Mouse (Mus musculus) lung, postnatal 10 days (tissue): ENCODE measurements around the gene Phf1.
"Not testable (repeated sequence)": the region's sequence is repeated elsewhere in the genome, so short reads cannot be mapped to it uniquely, and the experiment has no call there.

Experiments
- DNase-seq: peaks from one replicate; pipeline ENCODE4 v3.0.0; 2021

Gene Phf1

GRCm38 (mm10) chr17:26932839-26933398, at the start of gene Phf1:
TSS of gene Phf1 (plus strand) at chr17:26933052.
- peak; percentile 97 for DNase-seq

DNA sequence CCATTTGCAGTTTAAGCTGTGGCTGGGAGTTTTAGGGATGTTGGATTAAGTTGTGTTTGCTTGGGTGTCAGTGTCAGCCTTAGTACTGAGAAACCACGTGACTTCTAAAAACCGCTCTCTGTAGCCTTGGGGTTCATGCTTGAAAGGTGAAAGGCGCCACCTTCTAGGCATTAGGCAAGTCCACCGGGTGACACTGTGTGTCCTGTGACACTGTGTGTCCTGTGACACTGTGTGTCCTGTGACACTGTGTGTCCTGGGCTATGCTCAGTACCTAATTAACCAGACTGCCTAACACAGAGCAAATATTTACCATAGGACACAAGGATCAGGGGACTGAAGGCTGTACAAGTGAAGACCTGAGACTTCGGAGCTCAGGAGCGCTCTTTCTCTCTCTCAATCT, 49.3 kb upstream of the Phf1 start:
- DNase-seq = no peak

GRCm38 (mm10) chr17:26884995-26885926, 47.6 kb upstream of the Phf1 start:
- peak; percentile 92 for DNase-seq

DNA sequence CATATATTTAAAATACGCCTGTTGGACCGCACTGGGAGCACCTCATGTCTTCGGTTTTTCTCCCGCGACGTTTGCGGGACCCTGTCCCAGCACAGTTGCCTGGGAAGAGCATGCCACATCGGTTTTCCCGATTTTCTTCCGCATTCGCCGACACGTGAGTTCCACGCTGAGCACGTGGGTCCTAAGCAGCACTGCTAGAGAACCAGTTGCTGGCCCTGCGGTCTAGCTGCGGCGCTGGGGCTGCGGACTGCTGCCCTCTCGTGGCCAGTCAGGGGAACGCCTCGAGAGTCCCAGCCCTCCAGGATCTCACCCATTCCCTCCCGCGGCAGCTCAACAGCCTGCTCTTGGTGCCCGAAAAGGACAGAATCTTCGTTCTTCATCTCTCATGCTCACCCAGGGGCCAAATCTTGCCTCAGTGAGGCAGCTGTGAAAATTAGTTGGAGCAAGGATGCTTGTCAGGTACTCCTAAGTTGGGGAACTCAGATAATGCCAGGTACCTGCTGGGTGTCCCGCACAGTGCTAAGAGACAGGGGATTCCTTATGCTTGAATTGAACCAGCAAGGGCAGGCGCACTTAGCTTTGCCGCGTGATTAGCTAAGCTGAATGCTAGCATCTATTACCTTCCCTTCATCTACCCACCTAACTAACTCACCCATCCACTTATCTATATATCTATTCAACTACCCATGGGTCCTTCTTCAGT, 46.7 kb upstream of the Phf1 start:
- peak; percentile 91 for DNase-seq

- no peak for DNase-seq
Observed at GRCm38 (mm10) chr17:26887926-26888325, 44.9 kb upstream of the Phf1 start.

DNA sequence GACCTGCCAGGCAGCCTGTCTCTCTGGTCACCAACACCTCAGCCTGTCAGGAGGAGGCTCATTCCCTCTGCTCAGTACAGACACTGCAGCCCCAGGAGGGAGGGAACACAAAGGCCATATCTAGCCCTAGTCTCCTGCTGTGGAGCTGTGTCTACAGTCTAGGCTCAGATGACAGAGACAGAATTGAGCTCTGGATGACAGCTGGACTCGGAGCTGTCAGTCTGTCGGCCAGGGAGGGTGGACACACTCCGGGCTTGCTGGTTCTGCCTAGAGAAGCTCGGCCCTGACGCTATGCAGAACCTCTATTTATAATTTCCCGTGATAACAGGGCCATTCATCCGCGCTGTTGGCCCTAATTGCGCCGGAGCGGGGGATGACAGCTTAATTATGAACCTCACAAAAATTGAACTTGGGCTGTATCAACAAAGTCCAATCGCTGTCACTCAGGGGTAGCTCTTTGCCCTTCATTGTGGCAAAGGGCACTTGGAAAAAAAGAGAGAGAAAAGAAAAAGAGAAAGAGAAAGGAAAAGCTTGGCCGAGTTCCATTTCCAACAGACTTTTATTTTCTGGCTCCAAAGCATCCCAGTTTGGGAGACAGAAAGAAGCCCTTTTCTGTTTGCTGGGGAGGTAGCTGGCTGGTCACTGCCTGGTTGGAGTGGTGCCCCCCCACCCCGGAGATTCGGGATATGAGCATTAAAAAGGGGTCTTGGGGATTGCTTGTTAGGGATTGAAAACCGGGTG, 40.0 kb upstream of the Phf1 start:
- DNase-seq = no peak

DNA sequence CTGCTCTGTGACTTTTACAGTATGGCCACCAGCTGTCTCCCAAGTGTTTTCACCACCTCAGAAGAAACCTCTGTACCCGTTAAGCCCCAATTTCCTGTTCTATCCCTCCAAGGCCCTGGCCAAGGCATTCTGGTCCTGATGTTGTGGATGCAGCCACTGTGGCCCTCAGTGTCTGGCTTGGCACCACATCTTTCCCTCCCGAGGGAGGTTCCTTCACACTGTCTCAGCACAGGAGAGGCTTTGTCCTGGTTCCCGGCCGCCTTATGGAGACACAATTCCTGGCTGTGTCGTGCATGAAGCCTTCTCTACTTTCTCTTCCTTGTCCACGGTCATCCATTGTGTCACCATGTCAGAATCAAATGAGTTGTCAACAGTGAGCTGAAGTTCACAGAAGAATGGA, 39.4 kb upstream of the Phf1 start:
- DNase-seq = no peak

DNA sequence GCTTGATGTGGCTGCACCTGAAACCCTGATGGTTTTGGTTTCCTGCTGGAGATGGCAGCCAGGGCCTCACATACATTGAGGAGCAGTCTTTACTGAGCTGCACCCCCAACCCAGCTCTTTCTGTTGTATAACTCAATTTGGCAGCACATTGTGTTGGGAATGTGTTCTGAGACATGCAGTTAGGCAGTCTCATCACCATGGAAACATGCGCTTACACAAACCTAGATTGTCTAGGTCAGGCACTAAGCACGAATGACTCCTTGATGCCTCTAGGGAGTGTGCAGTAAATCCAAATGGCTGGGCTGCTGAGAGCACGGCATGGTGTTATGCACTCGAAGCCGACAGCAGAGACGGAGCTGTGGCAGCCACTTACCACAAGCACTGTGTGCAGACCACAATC, 38.5 kb upstream of the Phf1 start:
- DNase-seq = no peak

DNA sequence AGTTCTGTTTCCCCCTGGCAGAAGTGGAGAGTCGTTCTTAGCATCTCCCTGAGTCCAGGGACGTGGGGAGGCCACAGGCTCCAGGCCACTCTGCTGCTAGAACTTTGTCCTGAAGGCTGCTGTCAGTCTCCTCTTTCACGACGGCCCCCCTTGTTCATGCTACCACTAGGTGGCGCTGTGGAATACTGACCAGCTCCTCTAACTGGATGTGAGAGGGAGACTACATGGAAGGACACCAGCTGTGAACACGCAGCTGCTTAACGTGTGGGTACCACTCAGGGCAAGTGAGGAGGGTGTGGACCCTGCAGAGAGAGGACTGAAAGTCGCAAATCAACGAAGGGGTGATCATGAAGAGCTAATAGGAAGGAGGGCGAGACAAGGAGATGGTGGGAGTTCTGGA, 37.3 kb upstream of the Phf1 start:
- peak; percentile 85 for DNase-seq

GRCm38 (mm10) chr17:26900916-26901315, 31.9 kb upstream of the Phf1 start:
- no peak for DNase-seq

DNA sequence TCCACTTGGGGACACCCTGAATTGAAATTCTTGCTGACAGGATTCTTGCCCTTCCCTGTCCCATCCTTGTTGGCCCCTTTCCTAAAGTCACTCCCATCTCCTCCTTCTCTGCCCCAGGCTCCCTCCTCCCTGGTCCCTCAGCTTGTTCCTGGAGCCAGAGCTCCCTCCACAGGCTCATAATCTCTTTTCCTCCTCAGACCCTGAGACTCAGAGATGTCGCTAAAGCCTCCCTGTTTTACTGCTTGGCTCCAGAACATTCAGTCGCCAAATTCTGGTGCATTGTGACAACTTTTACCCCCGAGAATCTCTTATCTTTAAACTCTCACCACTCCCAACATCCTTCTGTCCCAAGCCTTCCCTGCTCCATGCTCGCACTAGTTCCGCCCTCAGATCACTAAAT, 28.5 kb upstream of the Phf1 start:
- DNase-seq = no peak

DNA sequence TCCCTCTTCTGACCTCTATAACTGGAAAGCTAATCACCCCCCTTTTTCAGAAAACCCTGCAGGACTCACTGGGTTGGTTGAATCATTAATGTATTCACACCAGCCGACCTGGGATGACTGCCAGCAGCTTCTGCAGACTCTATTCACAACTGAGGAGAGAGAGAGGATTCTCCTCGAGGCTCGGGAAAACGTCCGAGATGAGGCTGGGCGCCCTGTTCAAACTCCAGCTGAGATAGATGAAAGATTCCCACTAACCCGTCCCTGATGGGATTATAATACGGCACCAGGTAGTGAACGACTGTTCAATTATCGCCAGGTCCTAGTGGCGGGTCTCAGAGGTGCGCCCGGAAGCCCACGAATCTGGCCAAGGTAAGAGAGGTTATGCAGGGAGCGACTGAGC, 25.3 kb upstream of the Phf1 start:
- not testable (repeated sequence) for DNase-seq

- no peak for DNase-seq
Observed at GRCm38 (mm10) chr17:26915248-26915647, 17.6 kb upstream of the Phf1 start.

- DNase-seq = peak; percentile 100
Observed at GRCm38 (mm10) chr17:26916711-26917482, 16.0 kb upstream of the Phf1 start, which contains the start of gene Kifc5b. TSS of gene Kifc5b (plus strand) at chr17:26917091.

- DNase-seq = not testable (repeated sequence)
Observed at GRCm38 (mm10) chr17:26917560-26917959, 15.3 kb upstream of the Phf1 start.

GRCm38 (mm10) chr17:26918343-26918742, 14.5 kb upstream of the Phf1 start:
- DNase-seq = no peak

- not testable (repeated sequence) for DNase-seq
Observed at GRCm38 (mm10) chr17:26919516-26919915, 13.3 kb upstream of the Phf1 start.

- DNase-seq = not testable (repeated sequence)
Observed at GRCm38 (mm10) chr17:26922368-26922767, 10.5 kb upstream of the Phf1 start.

GRCm38 (mm10) chr17:26925414-26925813, 7.4 kb upstream of the Phf1 start:
- DNase-seq = not testable (repeated sequence)

DNA sequence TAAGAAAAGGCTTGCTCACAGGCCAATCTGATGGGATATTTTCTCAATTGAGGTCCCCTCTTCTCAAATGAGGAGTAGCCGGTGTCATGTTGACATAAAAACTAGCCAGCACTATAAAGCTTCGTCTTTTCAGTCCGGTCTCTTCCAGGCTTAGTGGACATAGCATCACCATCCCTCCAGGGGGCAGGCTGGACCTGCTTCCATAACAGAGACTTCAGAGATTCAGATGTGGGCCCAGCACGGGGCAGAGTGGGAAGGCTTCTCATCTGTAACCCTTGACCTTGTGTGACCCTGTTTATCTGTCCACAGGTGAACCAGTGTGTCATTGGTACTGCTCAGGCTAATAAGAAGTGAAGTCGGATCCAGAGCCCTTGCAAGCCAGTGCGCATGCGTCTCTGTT, 1.1 kb upstream of the Phf1 start:
- DNase-seq = peak; percentile 79

DNA sequence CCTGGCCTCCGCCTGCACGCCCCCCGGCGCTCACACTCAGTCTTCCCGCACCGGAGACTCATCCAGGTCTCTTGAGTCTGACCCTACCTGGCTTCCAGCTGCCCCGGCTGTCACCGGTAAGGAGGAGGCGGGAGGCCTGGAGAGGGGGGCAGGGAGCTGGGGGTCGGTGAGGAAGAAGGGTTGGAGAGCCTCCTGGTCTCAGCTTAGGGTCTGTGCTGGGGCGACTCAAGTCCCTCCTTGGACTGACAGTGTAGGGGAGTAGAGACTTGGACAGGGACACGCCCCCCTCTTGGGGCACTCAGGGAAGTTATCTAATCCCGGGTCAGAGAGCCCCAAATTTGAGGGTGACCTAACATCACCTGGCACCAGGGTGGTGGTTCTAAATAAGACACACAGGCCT, 567 bp downstream of the Phf1 start:
- no peak for DNase-seq
